Mouse (Mus musculus) kidney, adult 18-20 months (tissue): ENCODE measurements around the gene Bzw2.
A peak's percentile ranks its signal among the peaks of the same experiment; 100 is the strongest.

Source experiments
- DNase-seq: peaks from one replicate; pipeline ENCODE4 v3.0.0; 2021

Gene Bzw2

DNA sequence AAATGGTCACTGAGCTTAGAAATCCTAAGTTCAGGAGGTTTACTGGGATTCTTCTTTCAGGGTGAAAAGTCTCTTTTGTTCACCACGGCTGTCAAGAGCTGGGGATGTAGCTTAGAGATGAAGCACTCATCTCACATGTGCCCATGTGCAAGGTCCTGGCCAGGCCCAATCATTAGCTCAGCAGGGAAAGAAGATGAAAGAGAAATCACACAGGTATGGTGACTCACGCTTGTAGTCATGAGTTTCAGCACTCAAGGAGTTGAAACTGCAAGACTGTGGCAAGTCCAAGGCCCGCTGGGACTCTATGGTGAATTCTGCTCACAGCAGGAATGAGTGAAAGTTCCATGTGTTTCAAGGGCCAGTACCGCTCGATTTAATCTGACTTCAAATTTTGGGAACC lies 23.8 kb downstream of the Bzw2 start:
- no peak for DNase-seq

DNA sequence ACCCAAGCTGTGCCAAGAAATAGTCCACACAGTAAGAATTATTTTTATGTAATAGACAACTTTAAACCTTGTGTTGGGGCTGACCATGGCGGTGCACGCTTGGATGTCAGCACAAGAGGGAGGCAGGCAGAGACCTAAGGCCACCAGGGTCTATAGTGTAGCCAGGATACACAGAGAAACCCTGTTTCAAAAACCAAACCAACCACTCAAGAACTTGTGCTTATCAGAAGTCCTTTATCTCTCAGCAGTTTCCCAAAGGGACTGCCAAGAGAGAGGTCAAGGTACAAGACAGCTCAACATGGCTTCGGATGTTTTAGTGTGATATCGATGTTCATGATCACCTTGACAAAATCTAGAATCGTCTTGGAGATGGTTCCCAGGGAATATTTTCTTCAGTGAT lies 24.3 kb downstream of the Bzw2 start:
- no peak for DNase-seq

DNA sequence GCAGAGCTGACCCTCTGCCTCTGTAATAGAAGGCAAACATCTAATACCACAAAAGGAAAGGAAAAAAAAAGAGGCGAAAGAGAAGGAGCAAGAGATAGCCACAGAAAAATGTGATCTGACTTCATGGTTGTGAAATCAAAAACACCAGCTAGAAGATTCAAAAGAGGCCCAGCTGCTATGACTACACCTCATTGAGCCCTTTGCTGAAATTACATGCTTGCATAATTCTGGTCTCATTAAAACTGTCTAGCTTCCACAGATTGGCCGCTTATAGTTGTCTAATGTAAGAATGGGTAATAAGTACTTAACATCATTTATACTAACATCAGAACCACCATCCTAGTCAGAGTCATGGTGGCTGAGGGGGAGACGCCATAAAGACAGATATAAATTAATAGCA lies 25.2 kb downstream of the Bzw2 start:
- DNase-seq, result no peak

DNA sequence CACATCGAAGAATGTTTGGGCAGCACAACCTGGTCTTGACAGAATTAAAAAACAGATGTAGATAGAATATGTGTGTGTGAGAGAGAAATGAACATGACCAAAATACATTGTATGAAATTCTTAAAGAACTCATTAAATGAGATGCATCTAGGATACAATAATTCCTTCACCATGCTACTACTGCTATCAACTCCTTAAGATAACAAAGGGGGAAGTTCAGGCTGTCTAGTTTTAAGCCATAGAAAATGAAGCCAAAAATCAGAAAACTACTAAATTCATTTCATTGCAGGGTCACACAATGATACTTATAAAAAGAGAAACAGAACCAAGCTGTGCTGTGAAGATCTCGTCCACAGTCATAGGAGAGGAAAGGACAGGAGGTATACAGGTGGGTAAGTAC lies 25.6 kb downstream of the Bzw2 start:
- DNase-seq, result no peak

DNA sequence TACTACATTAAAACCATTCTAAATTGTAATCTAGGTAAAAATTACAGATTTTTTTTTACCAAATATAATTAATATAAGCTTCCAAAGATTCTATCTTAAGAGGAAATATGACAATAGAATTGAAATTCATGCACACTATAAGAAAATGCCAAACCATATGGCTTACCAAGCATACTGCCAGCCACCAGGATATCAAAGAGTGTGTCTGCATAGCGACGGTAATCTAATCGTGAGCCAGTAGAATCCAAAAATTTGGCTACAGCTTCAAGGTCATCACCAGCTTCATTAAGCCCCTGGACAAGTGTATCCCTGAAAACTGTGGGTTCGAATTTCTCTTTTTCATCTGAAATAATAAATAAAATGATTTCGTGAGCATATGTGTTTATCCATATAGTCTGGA lies 28.1 kb downstream of the Bzw2 start:
- no peak for DNase-seq

DNA sequence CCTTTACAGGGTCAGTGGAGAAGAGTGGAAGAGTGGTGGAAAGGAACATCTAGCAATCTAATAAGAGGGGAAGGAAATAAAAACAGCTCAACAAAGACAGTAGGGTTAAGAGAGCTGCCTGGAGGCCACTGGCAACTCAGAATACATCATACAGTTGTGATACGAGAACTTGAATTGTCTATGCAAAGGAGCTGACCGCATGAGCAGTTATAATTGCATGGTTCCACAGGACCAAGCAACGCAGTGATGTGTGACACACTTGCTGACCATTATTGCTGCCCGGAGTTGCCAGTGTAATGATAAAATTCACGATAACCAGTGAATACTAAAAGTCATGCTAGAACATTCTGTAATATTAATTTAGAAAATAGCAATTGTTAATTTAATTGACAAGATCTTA lies 31.8 kb downstream of the Bzw2 start:
- DNase-seq, result peak; percentile 8

DNA sequence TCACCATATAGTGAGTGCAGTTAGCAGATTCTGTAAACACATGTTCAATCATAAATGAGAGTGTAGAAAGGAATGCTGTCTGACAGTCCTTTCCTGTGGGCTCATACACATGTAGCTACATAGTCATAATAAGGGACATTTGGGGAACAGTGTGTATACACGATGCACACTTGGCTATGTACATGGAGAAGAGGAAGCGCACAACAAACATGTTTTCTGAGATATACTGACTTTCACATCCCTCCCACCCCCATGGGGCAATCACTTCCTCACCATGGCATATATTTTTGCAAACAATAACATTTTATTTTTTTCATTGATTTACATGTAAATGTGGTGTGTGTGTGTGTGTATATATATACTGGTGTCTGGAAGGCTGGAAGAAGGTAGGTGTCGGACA lies 38.6 kb downstream of the Bzw2 start:
- DNase-seq, result no peak

DNA sequence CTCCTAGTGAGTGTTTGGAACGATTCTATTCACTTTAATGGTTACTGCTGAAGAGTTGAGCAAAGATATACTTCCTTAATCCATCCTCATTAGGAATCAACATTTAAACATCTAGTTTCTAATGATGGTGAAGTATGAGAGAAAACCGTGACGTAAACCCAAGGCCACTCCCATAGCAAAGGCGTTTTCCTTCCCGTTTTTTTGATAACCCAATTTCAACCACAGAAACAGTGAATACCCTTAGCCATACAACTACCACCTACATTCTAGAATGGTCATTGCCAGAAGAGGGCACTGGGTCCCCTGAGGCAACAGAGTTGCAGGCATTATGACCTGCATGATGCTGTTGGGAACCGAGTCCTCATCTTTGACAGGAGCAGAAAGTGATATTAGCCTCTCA lies 40.7 kb downstream of the Bzw2 start:
- DNase-seq, result no peak

DNA sequence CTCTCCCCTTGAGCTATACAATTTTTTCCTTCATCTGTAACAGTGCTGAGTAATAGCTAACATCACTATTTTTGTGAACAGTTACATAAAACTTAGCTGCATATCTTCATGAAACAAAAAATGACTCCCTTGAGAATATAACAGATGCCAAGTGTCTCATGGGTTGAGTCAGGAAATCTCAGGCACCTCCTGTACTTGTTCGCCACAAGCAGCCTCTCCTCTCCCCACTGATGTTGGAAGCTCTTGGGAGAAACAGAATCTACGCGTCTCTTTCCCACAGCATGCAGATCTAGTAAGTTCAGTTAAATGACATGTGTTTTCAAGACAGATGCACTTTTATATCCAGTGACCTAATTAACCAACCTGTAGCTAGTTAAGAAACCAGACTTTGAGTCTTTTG lies 45.8 kb downstream of the Bzw2 start:
- DNase-seq, result no peak

DNA sequence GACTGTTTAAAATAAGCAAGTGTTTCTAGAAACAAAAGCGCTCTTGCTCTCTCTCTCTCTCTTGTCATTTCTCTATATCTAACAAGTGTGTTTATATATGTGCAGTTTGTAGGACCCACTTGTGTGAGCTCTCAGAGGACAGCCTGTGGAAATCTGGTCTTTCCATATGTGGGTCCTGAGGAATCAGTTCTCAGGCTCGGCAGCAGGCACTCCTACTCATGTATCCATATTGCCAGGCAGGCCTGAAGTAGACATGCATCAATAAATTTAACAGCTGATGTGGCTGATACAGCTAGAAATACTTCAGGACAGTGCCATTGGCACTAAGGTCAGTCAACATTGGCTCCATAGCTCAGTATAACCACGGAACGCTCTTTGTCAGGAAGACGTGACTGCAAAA lies 46.8 kb downstream of the Bzw2 start:
- no peak for DNase-seq

DNA sequence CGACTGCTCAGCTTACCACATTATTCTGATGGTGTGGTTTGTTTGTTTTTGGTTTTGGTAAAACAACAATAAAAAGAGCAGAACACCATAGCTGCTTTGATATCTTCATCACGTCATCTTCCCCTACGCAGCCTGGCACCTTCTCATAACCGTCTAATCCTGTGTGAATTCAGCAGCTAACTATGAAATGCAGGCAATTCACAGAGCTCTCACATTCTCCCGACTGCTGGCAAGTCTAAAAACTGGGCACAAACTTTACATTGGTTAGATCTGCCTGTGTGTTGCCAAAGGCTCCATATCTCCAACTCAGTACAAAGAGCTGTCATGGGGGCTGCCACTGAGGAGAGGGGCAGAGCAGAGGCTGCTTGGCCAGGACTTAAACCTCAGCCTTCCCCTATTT lies 47.4 kb downstream of the Bzw2 start:
- DNase-seq, result no peak

DNA sequence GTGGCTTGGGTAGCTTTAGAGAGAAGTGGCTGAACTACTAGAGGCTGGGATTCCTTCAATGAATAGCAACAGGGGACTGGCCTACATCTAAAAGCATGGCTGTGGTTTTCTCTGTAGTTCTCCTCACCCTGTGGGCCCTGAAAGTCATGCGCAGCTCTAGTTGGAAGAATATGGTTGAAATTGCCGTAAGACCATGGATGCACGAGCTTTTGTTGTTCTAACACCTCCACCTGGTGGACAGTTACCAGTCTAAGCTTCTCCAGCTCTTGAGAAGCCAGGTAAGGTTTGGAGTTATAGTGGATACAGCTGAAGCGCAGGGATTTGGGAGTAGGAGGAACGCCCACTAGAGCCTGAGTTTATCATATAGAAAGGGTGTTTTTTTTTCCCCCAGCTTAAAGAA lies 49.4 kb downstream of the Bzw2 start:
- DNase-seq, result no peak

DNA sequence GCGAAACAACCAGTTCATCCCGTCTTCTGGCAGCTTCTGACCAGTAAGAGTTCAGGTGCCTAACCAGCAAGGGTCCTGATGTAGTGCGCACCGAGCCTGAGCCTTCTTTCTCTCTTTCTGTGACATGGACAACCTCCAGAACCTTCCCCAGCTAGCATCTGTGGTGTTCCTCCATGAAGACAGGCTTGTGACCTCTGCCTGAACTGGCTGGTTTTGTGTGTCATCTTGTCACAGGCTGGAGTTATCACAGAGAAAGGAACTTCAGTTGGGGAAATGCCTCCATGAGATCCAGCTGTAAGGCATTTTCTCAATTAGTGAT lies 54.3 kb downstream of the Bzw2 start:
- DNase-seq, result no peak

DNA sequence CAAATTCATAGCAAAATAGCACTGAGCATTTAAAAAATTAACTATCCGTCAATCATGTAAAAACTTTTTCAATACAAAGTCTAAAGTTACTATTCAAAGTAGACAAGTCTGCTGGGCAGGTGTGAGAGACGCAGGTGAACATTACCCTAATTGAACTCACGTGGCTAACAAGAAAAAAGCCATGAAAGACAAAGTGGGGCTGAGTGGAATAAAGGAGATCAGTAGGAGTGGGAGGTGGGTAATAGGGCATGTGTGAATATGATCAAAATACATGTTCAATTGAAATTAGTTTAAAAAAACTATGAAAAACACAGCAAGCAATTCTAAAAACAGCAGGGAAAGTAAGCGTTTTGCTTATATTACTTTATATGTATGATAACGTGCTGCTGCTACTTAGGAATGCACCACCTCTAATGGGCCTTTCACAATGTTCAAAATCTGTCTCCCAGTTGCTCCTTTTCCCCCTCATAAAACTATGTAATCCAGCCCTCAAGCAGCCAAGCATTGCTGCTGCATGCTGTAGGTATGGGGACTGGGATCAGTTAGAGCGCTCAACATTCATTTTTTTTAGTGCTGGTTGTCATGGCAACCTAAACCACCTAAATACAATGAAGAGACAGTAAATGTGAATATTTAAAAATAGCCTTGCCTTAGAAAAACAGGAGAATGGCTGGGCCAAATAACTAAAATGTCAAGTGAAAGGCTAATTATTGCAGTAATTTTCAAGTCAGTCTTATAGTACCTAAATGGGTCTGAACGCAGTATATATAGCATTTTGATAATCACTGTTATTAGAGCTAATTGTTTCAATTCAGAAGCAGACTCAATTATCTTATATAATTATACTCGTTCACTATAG lies 54.9 kb downstream of the Bzw2 start:
- no peak for DNase-seq

DNA sequence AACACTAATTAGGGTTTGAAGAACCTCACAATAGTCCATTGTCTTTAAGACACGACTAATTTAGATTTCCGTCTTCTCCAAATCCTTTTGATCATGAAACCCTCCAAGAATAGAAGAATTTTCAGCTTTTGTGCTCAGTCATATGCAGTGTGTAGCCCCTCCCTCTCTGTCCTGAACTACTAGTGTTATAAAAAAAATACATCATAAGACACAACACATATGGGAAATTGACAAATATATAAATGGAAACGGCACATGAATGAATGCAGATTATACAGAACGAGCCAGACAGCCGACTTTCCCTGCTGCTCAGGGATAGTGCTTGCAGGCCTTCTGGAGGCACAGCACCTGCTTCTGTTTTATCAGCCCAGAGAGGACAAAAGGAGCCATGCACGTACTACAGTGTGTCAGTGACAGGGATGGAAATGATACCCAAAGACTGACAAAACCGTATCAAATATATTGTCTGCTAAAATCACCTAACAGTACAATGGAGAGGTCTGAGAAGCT lies 62.5 kb downstream of the Bzw2 start:
- DNase-seq, result no peak

DNA sequence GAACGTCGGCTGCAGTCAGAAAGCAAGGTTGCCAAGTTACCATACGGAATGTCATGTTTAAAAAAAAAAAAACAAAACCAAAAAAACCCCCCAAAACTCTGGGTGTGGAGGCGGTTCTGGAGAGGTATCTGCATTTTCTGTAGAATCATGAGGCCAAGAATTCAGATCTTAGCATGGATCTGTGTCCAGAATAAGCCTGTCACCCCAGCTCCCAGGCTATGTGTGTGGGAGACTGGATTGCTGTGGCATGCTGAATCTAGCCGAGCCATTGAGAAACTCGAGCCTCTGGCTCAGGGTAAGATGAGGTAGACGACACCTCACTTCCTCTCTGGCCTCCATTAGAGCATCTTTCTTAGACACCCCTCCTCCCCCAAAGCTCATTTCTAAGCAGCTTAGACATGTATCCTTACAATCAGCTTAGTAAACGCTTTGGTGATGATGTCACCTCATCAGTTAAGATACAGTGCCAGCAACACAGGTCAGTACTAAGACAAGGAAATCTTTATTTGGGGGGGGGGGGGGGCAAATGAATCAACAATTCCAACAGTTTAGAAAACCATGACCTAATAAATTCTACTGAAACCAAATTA lies 64.7 kb downstream of the Bzw2 start:
- no peak for DNase-seq

DNA sequence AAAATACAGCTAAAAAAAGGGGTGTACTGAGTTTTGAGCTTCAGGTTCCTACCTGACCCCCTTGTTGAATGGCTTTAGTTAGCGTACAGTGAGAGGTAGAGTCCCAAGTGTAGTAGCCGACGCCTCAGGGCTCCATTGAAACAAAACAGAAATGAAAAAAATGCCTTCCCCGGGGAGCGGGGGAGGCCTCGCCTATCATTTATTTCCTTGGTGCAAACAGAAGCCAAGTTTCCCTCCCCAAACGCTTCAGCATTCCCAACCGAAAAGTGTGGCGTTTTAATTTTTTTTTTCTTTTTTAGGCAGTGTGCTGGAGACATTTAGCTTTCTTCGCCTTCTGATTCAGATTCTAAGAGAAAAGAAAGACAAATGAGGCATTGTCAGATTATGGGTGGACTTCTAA lies 65.9 kb downstream of the Bzw2 start:
- DNase-seq, result no peak

DNA sequence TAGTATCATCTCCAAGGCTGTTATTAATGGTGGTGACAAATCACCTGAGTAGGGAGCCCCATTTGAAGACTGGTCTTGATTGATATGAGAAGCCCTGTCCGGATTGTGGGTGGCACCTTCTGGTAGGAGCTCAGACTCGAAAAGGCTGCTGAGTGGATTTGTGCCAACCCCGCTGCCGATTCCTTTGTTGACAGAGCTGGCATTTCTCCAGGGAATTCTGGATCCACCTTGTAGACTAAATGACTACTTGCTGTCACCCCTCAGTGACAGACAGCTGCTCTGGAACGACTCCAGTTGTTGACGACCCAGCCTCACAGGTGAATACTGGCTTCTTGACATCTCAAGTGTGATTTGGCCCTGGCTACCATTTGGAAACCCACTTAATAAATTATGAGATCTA lies 68.7 kb downstream of the Bzw2 start:
- DNase-seq, result no peak

DNA sequence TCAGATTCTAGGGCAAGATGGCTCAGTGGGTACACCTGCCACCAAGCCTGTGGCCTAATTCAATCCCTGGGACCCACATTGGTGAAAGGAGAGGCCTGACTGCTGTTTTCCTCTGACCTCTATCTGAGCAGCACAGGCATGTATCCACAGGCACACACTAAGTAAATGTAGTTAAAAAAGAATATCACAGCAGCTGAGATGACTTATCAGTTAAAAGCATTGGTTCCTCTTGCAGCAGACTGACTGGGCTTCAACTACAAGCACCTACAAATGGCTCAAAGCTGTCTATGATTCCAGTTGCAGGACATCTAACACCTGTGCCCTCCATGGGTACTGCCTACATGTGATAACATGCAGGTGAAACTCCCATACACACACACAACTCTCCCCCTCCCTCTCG lies 69.1 kb downstream of the Bzw2 start:
- no peak for DNase-seq

DNA sequence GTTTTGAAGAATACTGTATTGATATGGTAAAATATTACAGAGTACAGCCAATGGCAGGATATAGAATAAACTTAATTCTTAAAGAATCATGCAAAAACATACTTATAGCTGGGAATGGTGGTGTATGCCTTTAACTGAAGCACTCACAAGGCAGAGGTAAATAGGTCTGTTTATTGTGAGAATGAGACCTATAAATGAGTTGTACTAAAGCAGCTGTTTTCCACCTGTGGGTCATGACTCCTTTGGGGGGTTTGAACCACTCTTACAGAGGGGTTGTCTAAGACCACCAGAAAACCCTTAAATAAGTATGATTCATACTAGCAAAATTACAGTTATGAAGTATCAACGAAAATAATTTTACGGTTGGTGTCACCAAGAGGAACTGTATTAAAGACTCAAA lies 72.5 kb downstream of the Bzw2 start:
- DNase-seq, result no peak

DNA sequence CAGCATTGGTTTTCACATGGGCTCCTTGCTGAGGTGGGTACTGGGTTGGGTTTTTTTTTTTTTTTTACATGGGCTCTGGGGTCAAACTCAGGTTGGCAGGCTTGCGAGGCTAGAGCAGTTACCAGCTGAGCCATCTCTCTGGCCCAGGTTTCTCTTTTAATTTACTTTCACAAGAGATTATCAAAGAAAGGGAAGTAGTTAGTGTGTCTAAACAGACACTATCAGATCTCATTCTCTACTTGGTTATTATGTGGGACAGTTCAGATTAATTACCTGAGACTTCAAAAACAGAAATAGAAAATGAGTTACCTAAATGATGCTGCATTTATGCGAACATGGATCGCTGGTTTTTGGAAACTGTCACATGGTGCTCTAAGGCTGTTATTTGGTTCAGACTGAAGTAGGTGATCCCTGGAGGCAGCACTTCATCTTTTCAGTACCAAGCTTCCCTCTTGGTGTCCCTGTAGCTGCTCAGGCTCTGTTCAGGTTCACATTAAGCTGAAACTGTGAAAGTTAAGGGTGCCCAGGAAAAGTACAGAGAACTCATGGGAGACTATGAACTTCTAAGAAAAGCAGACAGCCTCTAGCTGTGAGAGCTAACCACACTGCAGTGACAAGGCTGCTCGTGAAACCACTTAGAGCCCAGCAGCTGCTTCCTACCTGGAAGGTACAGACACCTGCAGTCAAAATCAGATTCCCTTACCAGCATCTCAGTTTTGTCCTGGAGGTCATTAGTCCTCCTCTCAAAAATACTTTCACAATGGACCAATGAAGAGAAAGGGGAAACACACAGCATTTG lies 79.6 kb downstream of the Bzw2 start:
- no peak for DNase-seq

DNA sequence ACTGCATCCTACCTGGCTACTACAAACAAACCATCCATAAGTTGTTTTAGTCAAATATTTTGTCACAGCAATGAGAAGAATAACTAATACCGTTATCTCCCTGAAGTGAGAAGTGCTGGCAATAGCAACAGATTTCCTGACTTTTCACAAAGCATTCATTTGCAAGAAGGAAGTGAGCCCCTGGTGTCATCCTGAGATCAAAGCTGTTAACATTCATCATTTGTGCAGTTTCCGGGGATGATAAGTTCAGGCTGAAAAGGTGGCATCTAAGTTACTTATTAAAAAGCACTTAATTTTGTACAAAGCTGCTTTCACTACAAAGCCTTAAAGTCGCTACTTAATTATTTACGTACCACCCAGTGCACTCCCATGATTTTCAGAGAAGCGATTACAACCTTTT lies 85.0 kb downstream of the Bzw2 start:
- no peak for DNase-seq

DNA sequence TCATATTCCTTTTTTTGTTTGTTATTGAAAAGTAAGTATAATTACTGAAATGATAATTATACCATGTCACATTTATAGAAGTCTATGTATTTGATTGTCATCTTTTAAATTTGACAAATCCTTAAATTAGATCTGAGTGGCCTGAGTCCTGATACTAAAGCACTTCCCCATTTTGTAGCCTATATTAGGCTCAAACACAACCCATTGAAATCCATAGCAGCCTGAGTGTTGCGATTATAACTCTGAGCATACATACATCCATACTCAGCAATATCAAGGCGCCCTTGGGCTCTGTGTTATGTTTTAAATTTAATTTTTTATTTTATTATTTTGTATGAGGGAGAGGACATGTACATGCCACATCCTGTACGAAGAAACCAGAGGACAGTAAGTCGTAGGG lies 87.6 kb downstream of the Bzw2 start:
- DNase-seq, result no peak

DNA sequence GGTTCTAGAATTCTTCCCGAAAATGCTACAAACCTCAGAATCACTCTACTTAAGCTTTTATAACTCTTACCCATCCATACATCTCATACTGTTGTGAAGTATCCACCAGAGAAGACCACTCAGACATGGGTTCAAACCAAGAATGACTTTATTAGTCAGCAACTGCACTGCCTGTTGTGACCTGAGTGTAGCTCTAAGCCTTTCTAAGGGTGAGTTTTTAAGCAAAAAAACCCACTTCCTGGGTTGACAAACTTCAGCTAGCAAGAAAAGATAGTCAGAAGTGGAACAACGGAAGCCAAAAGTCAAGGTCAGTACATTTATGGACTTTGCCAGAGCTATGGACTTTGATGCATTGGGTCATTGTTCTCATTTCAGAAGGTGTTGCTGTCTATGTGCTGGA lies 90.3 kb downstream of the Bzw2 start:
- DNase-seq, result no peak
